ENCODE assay signal across 10 mouse cellular contexts in the genomic region with DNA sequence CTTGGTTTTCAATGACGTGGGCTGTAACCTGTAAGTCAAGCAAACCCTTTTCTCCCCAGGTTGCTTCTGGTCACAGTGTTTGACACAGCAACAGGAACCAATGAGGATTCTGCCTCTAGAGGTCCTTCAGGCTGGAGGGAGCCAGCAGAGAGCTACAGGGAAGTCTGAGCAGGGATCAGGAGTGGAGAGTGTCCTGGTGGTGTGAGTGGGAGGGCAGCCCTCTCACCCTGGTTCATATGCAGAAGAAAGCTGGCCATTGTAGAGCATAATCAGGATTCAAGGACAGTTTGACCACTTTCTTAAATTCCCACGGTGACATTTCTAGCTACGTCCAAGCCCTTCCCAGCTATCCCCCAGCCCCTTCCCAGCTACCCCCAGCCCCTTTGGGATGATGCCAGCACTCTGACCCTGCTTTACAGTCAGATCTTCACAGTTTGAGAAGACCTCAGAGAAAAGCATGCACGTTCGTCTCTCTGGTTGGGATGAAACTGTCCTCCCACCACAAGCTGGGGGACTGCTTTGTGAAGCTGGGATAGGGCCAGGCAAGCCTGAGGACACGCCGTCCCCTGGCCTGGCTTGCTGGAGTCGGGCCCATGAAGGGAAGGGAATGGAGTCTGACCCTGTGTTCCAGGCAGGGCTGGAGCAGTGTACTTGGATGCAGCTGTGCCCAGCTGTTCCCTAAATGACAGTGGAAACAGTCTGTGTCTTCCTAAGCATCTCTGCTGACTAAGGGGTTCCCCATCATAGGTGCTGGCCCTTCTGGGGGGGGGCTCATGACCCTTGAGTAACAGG. TPM values are rescaled to one million over a fixed set of nuclear protein-coding genes. Genes with fewer than 3 reads are reported as not detected.
DNase-seq lines count a peak whose midpoint lies in the region; ATAC-seq lines count a peak whose summit lies in the region.
"Had no signal": no experiment of that assay in that cellular context is flagged by ENCODE, and none has a peak within 500 bp of the region (broad histone marks: within the 10 kb centered on the region; RNA-seq: fewer than 3 reads in every experiment).

No protein-coding gene starts in this region.

- no peak overlapping the region for H3K9ac ChIP-seq in kidney, embryonic 16.5 days (replicated peaks; ENCODE audit: low read length)
- H3K9ac ChIP-seq in midbrain, embryonic 15.5 days, result no peak overlapping the region

- no peaks in the 10 kb centered on the region for H3K4me1 ChIP-seq in kidney, embryonic 16.5 days (ENCODE audit: insufficient read depth, low read length)
- no peaks in the 10 kb centered on the region for H3K4me1 ChIP-seq in midbrain, embryonic 15.5 days

- no peaks in the 10 kb centered on the region for H3K36me3 ChIP-seq in kidney, embryonic 16.5 days (ENCODE audit: insufficient read depth, low read length)
- no peaks in the 10 kb centered on the region for H3K36me3 ChIP-seq in midbrain, embryonic 15.5 days (replicated peaks)

- intact Hi-C loops in left cerebral cortex, postnatal 4 days (cut with DNase I), result loop anchor here (10.0 kb wide), 1 partner anchor 401 kb away; no protein-coding TSS in a partner anchor

- WGBS in kidney, embryonic 16.5 days, result 46% methylated on average over 8 of the region's 8 CpGs
- 59% methylated on average over 8 of the region's 8 CpGs for WGBS in midbrain, embryonic 15.5 days

- DNase-seq in left cerebral cortex, postnatal 4 days, result peak; percentile 43
- DNase-seq in left cerebral cortex, adult 8-10 months (ENCODE audit: low spot score in 2 of 2), result no peak
- DNase-seq in heart, adult 9 months (ENCODE audit: low spot score in 2 of 2), result peak; percentile 87 to 91
- peak; percentile 70 for DNase-seq in skeletal muscle tissue, adult 2 months (ENCODE audit: low read depth, low spot score)
- DNase-seq in layer of hippocampus, postnatal 10 days (ENCODE audit: low spot score in 2 of 2), result no peak
- DNase-seq: embryo, embryonic 11 days had no signal

- peak overlapping the region; percentile 25; the same call in 1 of the 2 replicates for H3K27ac ChIP-seq in kidney, embryonic 16.5 days (ENCODE audit: low read length)
- H3K27ac ChIP-seq in midbrain, embryonic 15.5 days, result no peak overlapping the region

- no peaks in the 10 kb centered on the region for H3K27me3 ChIP-seq in kidney, embryonic 16.5 days (ENCODE audit: insufficient read depth, low read length)
- H3K27me3 ChIP-seq in midbrain, embryonic 15.5 days (replicated peaks), result no peaks in the 10 kb centered on the region

- H3K9me3 ChIP-seq in kidney, embryonic 16.5 days (ENCODE audit: low read length), result no peaks in the 10 kb centered on the region
- H3K9me3 ChIP-seq in midbrain, embryonic 15.5 days, result no peaks in the 10 kb centered on the region

- ATAC-seq in kidney, embryonic 16.5 days (ENCODE audit: low FRiP score, low TSS enrichment), result peak; percentile 81; the same call in 1 of the 2 replicates
- ATAC-seq in cerebellum, adult (ENCODE audit: insufficient number of reproducible peaks, low FRiP score, low TSS enrichment), result no peak
- no peak for ATAC-seq in midbrain, embryonic 15.5 days (replicated peaks)

- H3K4me2 ChIP-seq in kidney, embryonic 16.5 days (replicated peaks; ENCODE audit: low read depth, low read length), result no peak overlapping the region
- no peak overlapping the region for H3K4me2 ChIP-seq in midbrain, embryonic 15.5 days

- H3K4me3 ChIP-seq in kidney, embryonic 16.5 days (ENCODE audit: low read length), result no peak overlapping the region
- H3K4me3 ChIP-seq in midbrain, embryonic 15.5 days, result no peak overlapping the region

RNA-seq across cellular contexts. Expression of a gene that starts 18.4 kb away (rescaled TPM):
- total RNA-seq in left cerebral cortex, postnatal 4 days (2021), result 10 to 100 TPM; 23.3 to 27.5 TPM
- total RNA-seq in left cerebral cortex, adult 8-10 months (2022), result 10 to 100 TPM; 21.1 to 28.3 (median 27.8) TPM
- polyA plus RNA-seq in kidney, embryonic 16.5 days (2015; fragmentation: Nextera tagmentation; extraction: Ambion mirVana), result 0.33 and 0.84 TPM in 2 replicates
- 10 to 100 TPM; 44.3 to 44.9 TPM for total RNA-seq in layer of hippocampus, postnatal 10 days (2021)
- polyA plus RNA-seq in midbrain, embryonic 15.5 days (2015; fragmentation: Nextera tagmentation; extraction: Ambion mirVana), result 9.0 and 9.3 TPM in 2 replicates

RNA-seq across cellular contexts. Expression of a gene that starts 25.8 kb away (rescaled TPM):
- total RNA-seq in left cerebral cortex, postnatal 4 days (2021), result under 1 TPM in 1 of 2 experiments, not detected in 1; 0.42 TPM
- 1 to 10 TPM in 2 of 4 experiments, under 1 TPM in 2; 0.44 to 1.5 (median 1.2) TPM for total RNA-seq in left cerebral cortex, adult 8-10 months (2022)
- polyA plus RNA-seq in kidney, embryonic 16.5 days (2015; fragmentation: Nextera tagmentation; extraction: Ambion mirVana), result 1.5 and 1.6 TPM in 2 replicates
- 1 to 10 TPM; 1.0 to 1.4 TPM for total RNA-seq in layer of hippocampus, postnatal 10 days (2021)
- polyA plus RNA-seq in midbrain, embryonic 15.5 days (2015; fragmentation: Nextera tagmentation; extraction: Ambion mirVana), result 0.14 TPM in 2 replicates
- total RNA-seq: granulocyte monocyte progenitor cell, adult 5-6 weeks had no signal

RNA-seq across cellular contexts. Expression of a gene that starts 33.0 kb away (rescaled TPM):
- 10 to 100 TPM; 23.8 to 25.1 TPM for total RNA-seq in left cerebral cortex, postnatal 4 days (2021)
- total RNA-seq in left cerebral cortex, adult 8-10 months (2022), result 10 to 100 TPM; 12.6 to 18.4 (median 15.6) TPM
- 1.6 and 2.0 TPM in 2 replicates for polyA plus RNA-seq in kidney, embryonic 16.5 days (2015; fragmentation: Nextera tagmentation; extraction: Ambion mirVana)
- total RNA-seq in layer of hippocampus, postnatal 10 days (2021), result 10 to 100 TPM; 16.1 to 18.1 TPM
- 9.7 and 10.1 TPM in 2 replicates for polyA plus RNA-seq in midbrain, embryonic 15.5 days (2015; fragmentation: Nextera tagmentation; extraction: Ambion mirVana)
- total RNA-seq: granulocyte monocyte progenitor cell, adult 5-6 weeks had no signal

RNA-seq across cellular contexts. Expression of a gene that starts 36.4 kb away (rescaled TPM):
- total RNA-seq in left cerebral cortex, postnatal 4 days (2021), result 10 to 100 TPM; 73.1 to 80.5 TPM
- 10 to 100 TPM; 42.4 to 46.5 (median 44.1) TPM for total RNA-seq in left cerebral cortex, adult 8-10 months (2022)
- polyA plus RNA-seq in kidney, embryonic 16.5 days (2015; fragmentation: Nextera tagmentation; extraction: Ambion mirVana), result 70.2 and 70.3 TPM in 2 replicates
- 10 to 100 TPM; 63.2 to 63.3 TPM for total RNA-seq in layer of hippocampus, postnatal 10 days (2021)
- 123 and 126 TPM in 2 replicates for polyA plus RNA-seq in midbrain, embryonic 15.5 days (2015; fragmentation: Nextera tagmentation; extraction: Ambion mirVana)

Comparison
In these comparisons a context has a peak if more than half of its experiments do, and no peak if none do; other contexts are left out.
1. DNase-seq: peak in left cerebral cortex, postnatal 4 days (single experiment), heart, adult 9 months (2 of 2) and skeletal muscle tissue, adult 2 months (single experiment); none in left cerebral cortex, adult 8-10 months (0 of 2) and layer of hippocampus, postnatal 10 days (0 of 2).